Mouse (Mus musculus): Measurements from ENCODE around the gene Gm17190.
"Not testable (repeated sequence)": the region's sequence is repeated elsewhere in the genome, so short reads cannot be mapped to it uniquely, and the experiment has no call there.

Gm17190 gene

DNA sequence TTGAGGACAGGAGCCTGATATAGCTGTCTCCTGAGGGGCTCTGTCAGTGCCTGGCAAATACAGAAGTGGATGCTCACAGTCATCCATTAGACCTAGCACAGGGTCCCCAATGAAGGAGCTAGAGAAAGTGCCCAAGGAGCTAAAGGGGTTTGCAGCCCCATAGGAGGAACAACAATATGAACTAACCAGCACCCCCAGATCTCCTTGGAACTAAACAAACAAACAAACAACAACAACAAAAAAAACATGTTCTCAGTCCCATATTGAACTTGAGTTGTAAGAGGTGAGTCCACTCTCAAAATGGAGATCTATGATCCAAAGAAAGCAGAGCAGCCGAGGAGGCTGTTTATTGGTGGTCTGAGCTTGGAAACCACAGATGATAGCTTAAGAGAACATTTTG is at the start of gene Gm17190:
Gene Gm17190 (plus strand): TSS at position 301 of the 400 bp plus-strand sequence.
- DNase-seq (ENCODE audit: low read depth, low spot score) = not testable (repeated sequence)

DNA sequence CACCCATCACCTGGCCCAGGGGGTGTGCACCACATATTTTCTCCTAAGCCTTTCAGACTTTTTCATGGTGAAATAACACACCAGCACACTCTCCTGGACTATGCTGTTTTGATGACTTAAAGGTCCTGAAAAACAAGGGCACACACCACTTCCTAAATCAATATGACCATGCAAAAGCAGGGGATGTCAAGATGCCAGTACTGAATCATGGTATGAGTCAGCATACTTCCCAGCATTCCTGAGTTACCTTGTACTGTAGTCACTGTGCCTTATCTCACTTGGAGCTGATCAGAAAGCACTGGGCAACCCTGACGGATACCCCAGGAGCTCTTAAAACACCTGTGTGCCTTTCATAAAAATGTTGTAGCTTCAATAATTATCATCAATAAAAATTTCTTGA is 42.3 kb upstream of the Gm17190 start:
- DNase-seq (ENCODE audit: low read depth, low spot score) = no peak

- no peak for DNase-seq (ENCODE audit: low read depth, low spot score)
These were observed 41.4 kb upstream of the Gm17190 start for GRCm38 (mm10) chr13:96040275-96041042.

DNA sequence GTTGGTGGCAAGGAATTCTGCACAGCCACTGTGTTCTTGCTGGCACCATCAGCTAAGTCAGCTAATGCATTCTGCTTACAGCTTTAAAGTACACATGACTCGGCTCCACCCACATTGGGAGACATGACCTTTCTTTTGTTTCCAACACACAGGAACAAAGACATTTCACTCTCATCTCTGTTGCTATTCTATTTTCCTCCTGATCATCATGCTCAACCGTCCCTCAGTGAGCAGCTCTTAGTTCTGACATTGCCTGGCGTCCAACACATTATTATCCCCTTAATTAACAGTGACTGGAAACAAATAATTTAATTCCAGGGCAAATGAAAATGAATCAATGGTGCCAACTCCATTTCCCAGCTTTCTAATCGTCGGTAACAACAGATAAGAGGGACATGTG is 36.5 kb upstream of the Gm17190 start:
- DNase-seq (ENCODE audit: low read depth, low spot score) = peak; percentile 7

DNA sequence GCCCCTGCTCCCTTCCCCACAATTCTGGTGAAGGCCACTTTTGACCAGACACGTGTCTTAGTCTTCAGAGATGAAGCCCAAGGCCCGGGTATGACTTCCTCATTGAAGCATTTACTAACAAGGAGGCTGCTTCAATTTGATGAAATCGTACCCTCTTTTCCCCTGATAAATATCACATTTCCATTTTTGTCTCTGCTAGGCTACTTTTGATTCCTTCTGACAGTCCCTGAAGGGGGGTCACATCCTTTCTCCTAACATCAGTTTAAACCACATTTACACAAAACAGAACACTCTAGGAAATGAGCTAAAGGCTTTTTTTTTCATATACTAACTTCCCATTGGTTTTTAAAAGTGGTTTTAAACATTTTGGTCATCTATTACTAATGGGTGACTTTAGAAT is 29.1 kb upstream of the Gm17190 start:
- DNase-seq (ENCODE audit: low read depth, low spot score) = no peak

DNA sequence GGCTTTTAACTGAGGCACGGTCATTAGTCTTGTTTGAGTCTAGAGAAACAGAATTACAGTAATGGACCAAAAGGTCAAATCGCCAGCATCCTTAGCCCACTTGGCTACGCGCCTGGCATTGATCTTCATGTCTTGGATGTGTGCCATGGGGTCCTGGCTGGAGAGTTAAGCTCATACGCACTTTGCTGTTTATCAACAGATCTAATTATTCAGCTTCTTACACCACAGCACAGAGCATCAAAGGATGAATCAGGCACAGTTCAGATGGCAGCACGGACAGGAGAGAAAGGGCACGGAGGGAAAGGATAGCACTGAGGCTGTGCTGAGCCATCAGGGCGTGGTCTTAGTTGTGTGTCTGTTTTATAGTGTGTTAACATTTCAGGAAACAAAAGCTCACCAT is 8.3 kb upstream of the Gm17190 start:
- DNase-seq (ENCODE audit: low read depth, low spot score) = no peak

- not testable (repeated sequence) for DNase-seq (ENCODE audit: low read depth, low spot score)
These were observed 578 bp upstream of the Gm17190 start, which contains the start of gene Gm20075 for GRCm38 (mm10) chr13:96081276-96081675. Gm20075 (minus strand) TSS chr13:96081376.

GRCm38 (mm10) chr13:96085581-96086302 is 3.9 kb downstream of the Gm17190 start:
- no peak for DNase-seq (ENCODE audit: low read depth, low spot score)

- no peak for DNase-seq (ENCODE audit: low read depth, low spot score)
These were observed 9.1 kb downstream of the Gm17190 start for GRCm38 (mm10) chr13:96090929-96091328.

- no peak for DNase-seq (ENCODE audit: low read depth, low spot score)
These were observed 24.5 kb downstream of the Gm17190 start for GRCm38 (mm10) chr13:96106367-96106766.

- DNase-seq (ENCODE audit: low read depth, low spot score) = no peak
These were observed 28.9 kb downstream of the Gm17190 start for GRCm38 (mm10) chr13:96110767-96111166.

DNA sequence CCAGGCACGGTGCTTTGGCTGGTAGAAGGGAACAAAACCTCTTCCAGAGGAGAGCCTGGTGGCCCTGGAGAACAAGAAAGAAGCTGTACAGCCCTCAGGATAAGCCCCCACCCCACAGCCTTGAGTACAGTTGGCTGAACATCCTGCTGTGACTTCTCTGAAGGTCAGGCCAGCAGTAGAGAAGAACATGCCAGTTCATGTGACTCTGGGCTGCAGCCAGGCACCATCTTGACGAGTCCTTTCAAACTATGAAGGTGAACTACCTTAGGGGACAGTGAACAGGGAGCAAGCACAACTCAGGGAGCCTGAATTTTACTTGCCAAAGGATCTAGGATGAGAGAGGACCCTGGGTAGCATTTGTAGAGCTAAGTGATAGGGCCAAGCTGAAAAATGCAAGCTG is 30.9 kb downstream of the Gm17190 start:
- no peak for DNase-seq (ENCODE audit: low read depth, low spot score)

DNA sequence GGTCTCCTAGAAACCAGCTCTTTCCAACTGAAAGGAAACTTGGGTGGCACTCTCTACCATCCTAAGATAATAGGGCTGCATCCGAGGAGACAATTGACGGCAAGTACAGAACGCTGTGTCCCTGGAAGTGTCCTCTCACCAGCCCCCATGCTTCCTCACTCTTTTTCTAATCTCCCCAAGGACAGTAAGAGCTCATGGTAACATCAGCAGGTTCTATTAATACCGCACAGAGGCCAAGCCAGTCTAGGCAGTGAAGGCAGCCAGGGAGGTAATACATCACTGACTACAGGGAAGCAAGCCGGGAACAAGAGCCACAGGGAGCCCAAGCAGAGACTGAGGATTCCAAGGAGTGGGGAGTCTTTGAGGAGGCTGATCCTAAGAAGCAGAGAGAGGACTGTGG is 43.2 kb downstream of the Gm17190 start:
- no peak for DNase-seq (ENCODE audit: low read depth, low spot score)

DNA sequence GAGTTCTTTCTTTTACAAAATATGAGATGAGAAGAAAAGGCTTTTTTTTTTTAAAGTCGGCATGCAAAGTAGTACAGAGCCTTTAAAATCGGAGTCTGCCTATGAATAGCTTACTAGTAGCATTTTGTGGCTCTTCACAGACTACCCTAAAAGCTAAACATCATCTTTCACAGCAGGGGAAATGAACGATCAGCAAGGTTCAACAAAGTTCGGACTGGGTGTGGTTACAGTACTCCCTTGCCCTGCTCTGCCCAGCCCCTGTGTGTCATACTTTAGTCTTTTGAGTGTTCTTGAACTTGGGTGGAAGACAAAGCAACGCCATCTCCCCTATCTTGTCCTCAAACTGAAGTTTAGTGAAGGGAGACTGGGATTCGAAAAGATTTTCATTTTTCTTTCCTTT is 44.8 kb downstream of the Gm17190 start:
- peak; percentile 37 for DNase-seq (ENCODE audit: low read depth, low spot score)

DNA sequence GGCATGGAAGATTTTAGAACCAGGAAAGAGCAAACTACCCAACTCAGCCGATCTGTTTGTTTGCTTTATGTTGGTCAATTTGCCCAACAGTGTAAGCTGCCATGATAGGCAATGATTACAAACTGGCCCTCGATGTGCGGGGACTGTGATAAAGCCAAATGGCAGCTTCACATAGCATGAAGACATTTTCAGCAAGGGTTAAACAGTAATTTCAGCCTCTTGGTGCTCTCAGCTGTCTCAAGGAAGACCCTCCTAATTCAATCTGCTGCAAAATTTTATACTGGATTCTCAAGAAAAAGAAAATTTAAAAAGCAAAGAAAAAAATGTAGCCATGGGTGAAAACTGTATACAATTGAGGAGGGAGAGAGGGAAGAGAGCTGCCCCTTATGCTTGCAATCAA is 47.2 kb downstream of the Gm17190 start:
- no peak for DNase-seq (ENCODE audit: low read depth, low spot score)

DNA sequence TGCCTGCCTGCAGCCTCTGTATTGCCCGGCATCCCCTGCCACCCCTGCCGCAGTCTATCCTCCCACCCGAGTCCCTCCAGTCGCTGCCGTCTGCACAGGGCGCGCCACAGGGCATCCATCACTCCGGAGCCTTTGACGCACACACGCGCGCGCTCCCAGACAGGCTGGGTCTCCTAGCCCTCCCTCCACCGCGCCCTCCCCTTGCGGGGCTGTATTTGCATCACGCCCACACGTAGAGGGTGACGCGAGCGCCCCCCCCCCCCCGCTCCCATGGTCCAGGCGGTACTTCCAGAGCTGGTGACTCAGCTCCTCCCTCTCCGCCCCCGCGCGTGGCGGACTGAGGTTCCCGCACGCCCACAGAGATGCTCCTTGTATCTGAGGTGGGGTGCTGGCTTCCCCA is 49.2 kb downstream of the Gm17190 start:
- DNase-seq (ENCODE audit: low read depth, low spot score) = peak; percentile 81

DNA sequence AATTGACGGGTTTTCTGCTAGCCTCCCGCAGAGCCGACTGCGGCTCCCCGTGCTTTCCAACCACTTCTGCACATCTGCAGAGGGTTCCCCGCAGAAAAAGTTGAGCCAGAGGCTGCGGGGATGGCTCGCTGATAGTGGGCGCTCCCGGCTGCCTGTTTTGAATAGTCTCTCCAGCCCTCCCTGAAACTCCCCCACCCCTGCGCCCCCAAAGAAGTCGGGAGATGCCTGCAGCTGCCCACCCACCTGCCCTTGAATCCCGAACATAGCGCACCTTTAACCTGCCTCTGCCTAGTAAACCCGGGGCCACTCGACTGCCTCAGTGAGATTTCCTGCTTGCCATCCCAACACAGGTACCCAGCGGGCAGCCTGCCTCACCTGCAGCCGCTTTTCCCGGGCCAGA is 50.1 kb downstream of the Gm17190 start:
- no peak for DNase-seq (ENCODE audit: low read depth, low spot score)

GRCm38 (mm10) chr13:96132401-96132816 is 50.6 kb downstream of the Gm17190 start, which contains the start of gene Sv2c:
Sv2c (minus strand) TSS chr13:96132577.
- DNase-seq (ENCODE audit: low read depth, low spot score) = peak; percentile 81
